Comparison of ENCODE assay signal across 1 mouse cellular context in genomic region chr4:130713430-130713829, GRCm38 (mm10).
TF ChIP-seq lines count a peak whose summit lies in the region.

No protein-coding gene starts in this region.

TF ChIP-seq in MEL, 35 proteins besides CTCF, POLR2A, EP300 and RAD21 (continued from another document):
- TF ChIP-seq TAL1 (IDR thresholded peaks at IDR 0.05; ENCODE audit: low read length) = no peak
- no peak for TF ChIP-seq POLR2AphosphoS2 (IDR thresholded peaks at IDR 0.05; ENCODE audit: low read length)
- TF ChIP-seq KAT2A (conservative IDR thresholded peaks at IDR 0.05; ENCODE audit: low read depth, low read length) = no peak
- TF ChIP-seq MAX (IDR thresholded peaks at IDR 0.05; ENCODE audit: low read length) = no peak
- TF ChIP-seq USF1 (IDR thresholded peaks at IDR 0.05; ENCODE audit: low read depth, low read length) = no peak
- TF ChIP-seq MXI1 (IDR thresholded peaks at IDR 0.05; ENCODE audit: low read depth, low read length) = no peak
- no peak for TF ChIP-seq CHD2 (IDR thresholded peaks at IDR 0.05; ENCODE audit: low read length)
- no peak for TF ChIP-seq ELF1 (IDR thresholded peaks at IDR 0.05; ENCODE audit: low read depth, low read length)
- no peak for TF ChIP-seq CHD1 (IDR thresholded peaks at IDR 0.05; ENCODE audit: low read depth, low read length)
- TF ChIP-seq MAZ (IDR thresholded peaks at IDR 0.05; ENCODE audit: low read depth, low read length) = no peak
